Mouse (Mus musculus): ENCODE data around the gene Afap1l2. TPM values are rescaled to one million over a fixed set of nuclear protein-coding genes. Genes with fewer than 3 reads are reported as not detected.
A peak's percentile ranks its signal among the peaks of the same experiment; 100 is the strongest.

The Afap1l2 gene
- total and polyA plus RNA-seq, 2 experiments from 2014 or later: 10.1 to 12.7 TPM

- TF ChIP-seq CTCF (IDR thresholded peaks at IDR 0.05; ENCODE audit: low read depth): no peak
- no peak overlapping the region for H3K4me2 ChIP-seq (ENCODE audit: low read depth)
Measured at GRCm38 (mm10) chr19:56913761-56914160, 94.3 kb downstream of the Afap1l2 start.

GRCm38 (mm10) chr19:56910561-56910960 lies 97.5 kb downstream of the Afap1l2 start:
- Histone ChIP-seq H3K9ac (no peak overlapping the region), H3K9me3 (ENCODE audit: low read length) (no peaks in the 10 kb centered on the region), H3K4me3 (ENCODE audit: low read depth, low read length) (no peak overlapping the region), H3K4me2 (ENCODE audit: low read depth) (no peak overlapping the region), H3K36me3 (ENCODE audit: insufficient read depth) (no peaks in the 10 kb centered on the region; the same call in 1 of the 2 replicates), H3K4me1 (ENCODE audit: insufficient read depth) (no peaks in the 10 kb centered on the region), H3K27me3 (ENCODE audit: insufficient read depth, low read length) (no peaks in the 10 kb centered on the region), H3K27ac (ENCODE audit: low read depth, low read length) (no peak overlapping the region)
- ATAC-seq (no peak), DNase-seq (no peak)
- TF ChIP-seq CTCF (IDR thresholded peaks at IDR 0.05; ENCODE audit: low read depth): no peak
- 56% methylated on average over 11 of the region's 11 CpGs for WGBS

More at GRCm38 (mm10) chr19:56913761-56914160, 94.3 kb downstream of the Afap1l2 start:
- H3K27ac ChIP-seq (ENCODE audit: low read depth, low read length): no peak overlapping the region
- H3K4me3 ChIP-seq (ENCODE audit: low read depth, low read length): no peak overlapping the region
- H3K4me1 ChIP-seq (ENCODE audit: insufficient read depth): no peaks in the 10 kb centered on the region
- no peak for DNase-seq
- no peaks in the 10 kb centered on the region for H3K27me3 ChIP-seq (ENCODE audit: insufficient read depth, low read length)
- no peaks in the 10 kb centered on the region; the same call in 1 of the 2 replicates for H3K36me3 ChIP-seq (ENCODE audit: insufficient read depth)
- H3K9me3 ChIP-seq (ENCODE audit: low read length): no peaks in the 10 kb centered on the region
- H3K9ac ChIP-seq: no peak overlapping the region
- ATAC-seq: no peak
- WGBS: 87% methylated on average over 4 of the region's 4 CpGs

GRCm38 (mm10) chr19:56908472-56909270 lies 99.4 kb downstream of the Afap1l2 start:
- DNase-seq (peak; percentile 78), ATAC-seq (peak; percentile 65)
- no peaks in the 10 kb centered on the region for H3K4me1 ChIP-seq (ENCODE audit: insufficient read depth)
- no peak overlapping the region for H3K4me2 ChIP-seq (ENCODE audit: low read depth)
- H3K9me3 ChIP-seq (ENCODE audit: low read length): no peaks in the 10 kb centered on the region
- peak; percentile 94 for TF ChIP-seq CTCF (IDR thresholded peaks at IDR 0.05; ENCODE audit: low read depth)
- H3K27me3 ChIP-seq (ENCODE audit: insufficient read depth, low read length): no peaks in the 10 kb centered on the region
- H3K36me3 ChIP-seq (ENCODE audit: insufficient read depth): no peaks in the 10 kb centered on the region
- no peak overlapping the region for H3K4me3 ChIP-seq (ENCODE audit: low read depth, low read length)
- H3K27ac ChIP-seq (ENCODE audit: low read depth, low read length): no peak overlapping the region
- WGBS: 76% methylated on average over 17 of the region's 17 CpGs
- H3K9ac ChIP-seq: no peak overlapping the region

- DNase-seq: no peak
- ATAC-seq: no peak
- Histone ChIP-seq H3K27me3 (ENCODE audit: insufficient read depth, low read length) (no peaks in the 10 kb centered on the region), H3K9ac (no peak overlapping the region), H3K9me3 (ENCODE audit: low read length) (no peaks in the 10 kb centered on the region), H3K36me3 (ENCODE audit: insufficient read depth) (no peaks in the 10 kb centered on the region), H3K4me3 (ENCODE audit: low read depth, low read length) (no peak overlapping the region), H3K4me2 (ENCODE audit: low read depth) (no peak overlapping the region), H3K27ac (ENCODE audit: low read depth, low read length) (no peak overlapping the region), H3K4me1 (ENCODE audit: insufficient read depth) (no peaks in the 10 kb centered on the region)
- TF ChIP-seq CTCF (IDR thresholded peaks at IDR 0.05; ENCODE audit: low read depth): no peak
- 71% methylated on average over 3 of the region's 3 CpGs for WGBS
Measured at GRCm38 (mm10) chr19:56907850-56908249, 100.2 kb downstream of the Afap1l2 start.

- TF ChIP-seq CTCF (IDR thresholded peaks at IDR 0.05; ENCODE audit: low read depth): no peak
Measured at GRCm38 (mm10) chr19:56905395-56905794, 102.6 kb downstream of the Afap1l2 start.

GRCm38 (mm10) chr19:56904095-56904494 lies 103.9 kb downstream of the Afap1l2 start:
- no peaks in the 10 kb centered on the region for H3K9me3 ChIP-seq (ENCODE audit: low read length)
- H3K27ac ChIP-seq (ENCODE audit: low read depth, low read length): no peak overlapping the region
- WGBS: 73% methylated on average over 3 of the region's 3 CpGs
- H3K27me3 ChIP-seq (ENCODE audit: insufficient read depth, low read length): no peaks in the 10 kb centered on the region
- no peak overlapping the region for H3K4me3 ChIP-seq (ENCODE audit: low read depth, low read length)
- no peaks in the 10 kb centered on the region for H3K36me3 ChIP-seq (ENCODE audit: insufficient read depth)
- no peak overlapping the region for H3K4me2 ChIP-seq (ENCODE audit: low read depth)
- DNase-seq (no peak), ATAC-seq (no peak)
- no peak overlapping the region for H3K9ac ChIP-seq
- TF ChIP-seq CTCF (IDR thresholded peaks at IDR 0.05; ENCODE audit: low read depth): no peak
- no peaks in the 10 kb centered on the region for H3K4me1 ChIP-seq (ENCODE audit: insufficient read depth)

More at GRCm38 (mm10) chr19:56905395-56905794, 102.6 kb downstream of the Afap1l2 start:
- WGBS: 88% methylated on average over 7 of the region's 7 CpGs
- H3K36me3 ChIP-seq (ENCODE audit: insufficient read depth): no peaks in the 10 kb centered on the region
- H3K9ac ChIP-seq: no peak overlapping the region
- H3K9me3 ChIP-seq (ENCODE audit: low read length): no peaks in the 10 kb centered on the region
- H3K27me3 ChIP-seq (ENCODE audit: insufficient read depth, low read length): no peaks in the 10 kb centered on the region
- DNase-seq: no peak
- no peak overlapping the region for H3K4me3 ChIP-seq (ENCODE audit: low read depth, low read length)
- no peak overlapping the region for H3K27ac ChIP-seq (ENCODE audit: low read depth, low read length)
- no peak for ATAC-seq
- H3K4me1 ChIP-seq (ENCODE audit: insufficient read depth): no peaks in the 10 kb centered on the region
- H3K4me2 ChIP-seq (ENCODE audit: low read depth): no peak overlapping the region

GRCm38 (mm10) chr19:56897654-56898053 lies 110.4 kb downstream of the Afap1l2 start:
- Histone ChIP-seq H3K27ac (ENCODE audit: low read depth, low read length) (no peak overlapping the region), H3K36me3 (ENCODE audit: insufficient read depth) (no peaks in the 10 kb centered on the region), H3K9me3 (ENCODE audit: low read length) (no peaks in the 10 kb centered on the region), H3K4me3 (ENCODE audit: low read depth, low read length) (no peak overlapping the region), H3K4me1 (ENCODE audit: insufficient read depth) (no peaks in the 10 kb centered on the region), H3K27me3 (ENCODE audit: insufficient read depth, low read length) (no peaks in the 10 kb centered on the region), H3K9ac (no peak overlapping the region), H3K4me2 (ENCODE audit: low read depth) (no peak overlapping the region)
- no peak for TF ChIP-seq CTCF (IDR thresholded peaks at IDR 0.05; ENCODE audit: low read depth)
- 86% methylated on average over 16 of the region's 16 CpGs for WGBS
- ATAC-seq (no peak), DNase-seq (no peak)

Data from forebrain, postnatal 0 days (tissue).